Mouse (Mus musculus): ENCODE data around the gene A930018P22Rik. TPM values are rescaled to one million over a fixed set of nuclear protein-coding genes. Genes with fewer than 3 reads are reported as not detected.
"Not testable (repeated sequence)": the region's sequence is repeated elsewhere in the genome, so short reads cannot be mapped to it uniquely, and the experiment has no call there.

Gene A930018P22Rik
- total RNA-seq, 2 experiments from 2014 or later = not detected

DNA sequence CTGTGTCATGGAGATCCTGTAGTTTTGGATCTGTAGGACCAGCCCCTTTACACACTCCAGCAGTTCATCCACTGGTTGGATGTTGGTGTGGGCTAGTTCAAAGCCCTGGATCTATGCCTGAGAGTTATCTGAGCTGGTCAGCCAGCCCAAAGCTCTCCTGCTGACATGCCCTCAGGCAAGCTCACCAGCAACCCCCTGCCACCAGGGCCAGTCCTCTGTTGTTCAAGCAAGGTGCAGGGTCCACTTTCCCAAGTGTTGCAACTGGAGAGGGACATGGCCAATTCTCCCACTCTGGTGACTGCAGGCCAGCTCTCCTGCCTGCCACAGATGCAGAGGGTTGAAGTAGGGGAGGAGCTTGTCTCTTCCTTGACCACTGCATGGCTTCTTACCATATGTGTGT lies 9.0 kb upstream of the A930018P22Rik start:
- intact Hi-C loops (cut with DNase I); DNase-seq (ENCODE audit: low spot score in 2 of 2): not testable (repeated sequence)

DNA sequence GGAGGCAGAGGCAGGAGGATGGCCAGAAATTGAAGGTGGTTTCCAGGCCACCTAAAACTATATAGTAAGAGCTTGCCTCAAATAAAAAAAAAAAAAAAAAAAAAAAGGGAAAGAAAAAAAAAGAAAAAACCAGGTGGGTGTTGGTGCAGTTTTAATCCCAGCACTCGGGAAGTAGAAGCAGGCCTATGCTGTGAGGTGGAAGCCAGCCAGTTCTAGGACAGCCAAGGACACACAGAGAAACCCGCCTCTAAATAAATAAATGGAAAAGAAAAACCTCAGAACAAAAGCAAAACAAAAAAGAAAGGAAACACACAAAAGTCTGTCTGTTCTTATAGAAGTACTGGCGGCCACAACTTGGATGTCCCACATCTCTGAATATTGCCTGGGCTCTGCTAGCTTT lies 7.7 kb upstream of the A930018P22Rik start:
- no peak for DNase-seq (ENCODE audit: low spot score in 2 of 2)
- intact Hi-C loops (cut with DNase I) = no loop called here

DNA sequence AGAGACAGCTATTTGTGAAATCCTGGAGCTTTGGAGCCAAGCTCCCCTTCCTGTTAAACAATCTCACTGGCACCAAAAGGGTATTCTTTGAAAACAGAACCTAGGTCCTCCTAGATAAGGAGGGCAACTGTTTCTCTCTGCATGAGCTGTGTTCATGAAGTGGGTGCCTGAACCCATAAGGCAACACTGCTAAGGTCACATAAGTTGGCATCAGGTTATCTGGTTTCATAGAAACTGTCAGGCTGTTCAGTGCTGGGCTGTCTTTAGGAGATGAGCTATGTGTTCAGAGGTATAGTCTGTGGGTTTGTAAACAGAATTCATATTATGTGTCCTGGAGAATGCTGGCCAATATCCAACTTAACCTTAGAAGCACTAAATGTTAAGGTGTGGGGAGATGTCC lies 5.4 kb upstream of the A930018P22Rik start:
- intact Hi-C loops (cut with DNase I); DNase-seq (ENCODE audit: low spot score in 2 of 2): not testable (repeated sequence)

DNA sequence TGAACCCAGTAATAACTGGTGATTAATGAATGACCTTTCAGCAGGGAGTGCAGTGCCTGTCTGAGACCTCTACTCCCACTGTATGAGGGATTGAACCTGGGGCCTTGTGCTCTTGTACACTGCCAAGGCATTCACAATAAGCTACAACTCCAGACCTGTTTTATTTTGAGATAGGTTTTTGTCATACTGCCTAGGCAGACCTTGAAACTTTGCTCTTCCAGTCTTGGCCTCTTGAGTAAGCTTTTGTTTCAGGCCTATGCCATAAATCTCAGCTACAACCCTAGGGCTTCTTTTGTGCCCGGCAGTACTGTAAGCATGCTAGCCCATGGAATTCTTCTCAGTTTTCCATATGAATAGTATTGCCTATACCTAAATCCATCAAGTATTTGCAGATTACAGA lies 3.5 kb upstream of the A930018P22Rik start:
- intact Hi-C loops (cut with DNase I) = no loop called here
- no peak for DNase-seq (ENCODE audit: low spot score in 2 of 2)

DNA sequence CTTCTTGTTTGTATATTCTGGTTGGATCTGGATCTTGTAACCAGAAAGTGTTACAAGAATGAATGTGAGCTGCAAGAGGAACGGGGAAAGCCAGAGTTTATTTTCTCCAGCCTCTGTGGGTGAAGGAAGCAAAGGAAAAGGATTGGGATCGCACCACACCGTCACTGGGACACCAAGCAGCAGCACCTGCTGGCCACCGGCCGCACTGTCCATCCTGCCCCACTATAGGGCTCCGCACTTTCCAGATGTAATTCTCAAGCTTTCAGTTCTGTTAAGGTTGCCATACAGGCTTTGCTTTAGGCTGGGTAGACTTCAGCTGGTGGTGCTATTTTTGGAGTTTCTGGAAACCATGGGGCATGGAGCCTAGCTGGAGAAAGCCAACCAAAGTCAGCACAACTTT lies 2.3 kb upstream of the A930018P22Rik start:
- intact Hi-C loops (cut with DNase I) = loop anchor here (10.0 kb wide), 1 partner anchor 86 kb away; no protein-coding TSS in a partner anchor
- no peak for DNase-seq (ENCODE audit: low spot score in 2 of 2)

DNA sequence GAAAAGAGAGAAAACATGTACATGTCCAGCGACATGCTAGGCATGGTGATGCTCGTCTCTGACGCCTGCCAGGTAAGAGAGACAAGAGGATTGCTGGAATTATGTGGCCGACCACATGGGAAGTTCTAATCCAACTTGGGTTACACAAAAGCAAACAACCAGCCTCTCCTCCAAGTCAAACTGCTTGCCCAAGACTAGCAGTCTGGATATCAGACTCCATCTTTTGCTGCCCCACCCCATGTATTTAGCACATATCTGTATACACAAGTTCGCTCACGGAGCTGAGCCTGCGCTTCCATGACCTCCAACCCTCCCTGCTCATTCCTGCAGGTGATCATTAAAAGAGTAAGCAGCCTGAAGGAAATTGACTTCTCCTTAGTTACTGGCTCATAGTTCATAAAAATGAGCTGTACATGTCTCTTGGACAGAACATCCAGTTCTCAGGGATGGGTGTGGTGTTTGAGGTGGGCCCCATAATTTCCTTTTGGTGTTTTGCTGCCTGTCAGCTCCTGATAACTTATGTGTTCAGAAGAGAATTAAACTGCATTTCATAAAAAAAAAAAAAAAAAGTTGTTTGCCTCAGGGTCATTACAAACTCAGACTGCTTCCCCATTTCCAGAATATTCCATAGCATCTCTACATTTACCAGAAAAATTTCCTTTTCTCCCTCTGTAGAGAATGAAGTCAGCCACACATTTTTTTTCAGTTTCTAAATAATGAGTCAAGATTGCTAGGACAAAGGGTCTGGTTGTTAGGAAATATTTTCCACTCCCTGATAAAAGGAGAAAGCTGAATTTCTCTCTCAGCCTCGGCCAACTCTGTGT lies 676 bp upstream of the A930018P22Rik start:
- DNase-seq (ENCODE audit: low spot score in 2 of 2) = no peak
- intact Hi-C loops (cut with DNase I) = loop anchor here (10.0 kb wide), 1 partner anchor 87 kb away; no protein-coding TSS in a partner anchor

DNA sequence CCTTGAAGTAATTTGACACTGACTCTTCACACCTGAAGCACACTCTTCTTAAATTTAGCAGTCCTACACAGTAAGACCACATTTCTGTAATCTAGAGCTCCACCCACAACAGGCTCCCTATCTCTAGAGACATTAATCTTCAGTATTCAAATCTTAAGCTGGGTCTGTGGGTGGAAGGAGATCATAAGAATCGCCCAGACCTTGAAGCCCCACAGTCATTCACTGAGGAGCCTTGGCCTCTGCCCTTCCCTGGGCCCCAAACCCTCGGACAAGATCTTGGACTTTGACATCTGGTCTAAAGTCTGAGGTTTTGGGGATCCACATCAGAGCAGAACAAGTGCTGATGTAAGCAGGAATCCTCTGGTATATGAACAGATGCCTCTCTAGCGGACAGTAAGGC lies 971 bp downstream of the A930018P22Rik start:
- DNase-seq (ENCODE audit: low spot score in 2 of 2) = no peak
- intact Hi-C loops (cut with DNase I) = loop anchor here (10.0 kb wide), 1 partner anchor 89 kb away; no protein-coding TSS in a partner anchor

DNA sequence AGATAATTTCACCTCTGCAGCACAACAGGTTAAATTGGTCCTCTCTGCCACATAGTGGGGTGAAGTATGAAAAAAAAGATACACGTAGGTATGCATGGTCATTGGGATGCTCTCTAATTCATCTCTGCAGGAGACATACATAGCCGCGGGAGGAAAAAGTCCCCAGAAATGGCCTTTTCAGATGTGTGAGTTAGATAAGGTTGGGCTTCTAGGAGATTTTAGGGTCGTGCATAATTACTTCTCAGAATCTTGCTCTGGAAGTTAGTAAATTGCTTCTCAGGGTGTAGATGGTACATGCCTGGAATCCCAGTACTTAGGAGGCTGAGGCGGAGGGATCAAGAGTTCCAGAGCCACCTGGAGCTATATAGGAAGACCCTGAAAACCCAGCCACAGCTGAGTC lies 1.5 kb downstream of the A930018P22Rik start:
- intact Hi-C loops (cut with DNase I) = loop anchor here (10.0 kb wide), 1 partner anchor 89 kb away; no protein-coding TSS in a partner anchor
- no peak for DNase-seq (ENCODE audit: low spot score in 2 of 2)

DNA sequence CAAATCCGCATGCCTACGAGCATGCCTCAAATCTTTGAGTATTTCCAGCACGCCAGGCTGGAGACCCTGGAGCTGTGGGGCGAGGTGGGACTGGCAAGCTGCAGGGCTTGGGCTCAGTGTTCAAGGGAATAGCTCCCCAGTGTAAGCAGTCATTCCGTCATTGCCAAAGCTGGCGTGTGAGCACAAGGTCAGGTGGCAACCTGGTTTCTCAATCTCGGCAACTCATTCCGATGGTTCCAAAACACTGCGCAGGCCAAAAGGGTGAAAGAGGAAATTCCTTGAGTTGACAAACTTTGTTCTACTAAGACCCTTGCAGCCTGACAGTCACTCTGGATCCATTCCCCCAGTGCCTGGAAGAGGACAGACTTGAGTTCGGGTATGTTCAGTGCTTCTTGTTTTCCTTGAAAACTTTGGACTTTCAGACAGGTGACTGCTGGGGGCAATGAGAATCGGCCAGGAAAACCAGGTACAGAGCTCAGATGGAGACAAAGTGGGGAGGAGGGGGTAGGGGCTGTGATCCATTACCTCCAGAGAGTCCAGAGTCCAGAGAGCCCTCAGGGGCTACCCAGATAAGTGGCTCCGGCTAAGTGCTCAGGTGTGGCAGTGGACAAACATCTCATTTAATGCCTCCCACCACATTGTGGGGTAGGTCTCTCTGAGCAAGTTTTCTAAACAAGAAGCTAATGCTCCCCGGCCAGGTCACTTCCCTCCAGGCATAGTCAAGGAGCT lies 6.4 kb downstream of the A930018P22Rik start:
- intact Hi-C loops (cut with DNase I) = loop anchor here (10.0 kb wide), 1 partner anchor 94 kb away; no protein-coding TSS in a partner anchor

DNA sequence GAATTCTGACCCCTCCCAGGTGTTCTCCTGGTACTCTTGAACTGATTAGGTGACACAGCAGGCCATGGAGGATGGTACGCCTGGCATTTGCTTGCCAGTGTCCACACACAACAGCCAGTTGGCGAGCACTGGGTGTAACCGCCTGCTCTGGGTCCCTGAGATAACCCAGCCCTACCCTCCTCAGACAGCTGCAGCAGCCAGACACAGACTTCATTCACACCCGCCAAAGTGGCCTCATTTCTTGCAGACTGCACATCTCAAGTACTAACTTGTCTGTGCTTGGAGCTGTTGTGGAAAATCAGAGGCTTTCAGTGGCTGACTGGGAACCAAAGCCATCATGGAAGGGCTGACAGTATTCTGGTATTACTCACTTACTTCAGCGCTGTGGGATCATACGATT lies 7.6 kb downstream of the A930018P22Rik start:
- peak in 1 of 2 experiments; percentile 58 for DNase-seq (ENCODE audit: low spot score in 2 of 2)
- intact Hi-C loops (cut with DNase I) = loop anchor here (5.0 kb wide), 1 partner anchor 457 kb away; no protein-coding TSS in a partner anchor

More for the DNA sequence above, 6.4 kb downstream of the A930018P22Rik start:
- DNase-seq (ENCODE audit: low spot score in 2 of 2) = no peak

DNA sequence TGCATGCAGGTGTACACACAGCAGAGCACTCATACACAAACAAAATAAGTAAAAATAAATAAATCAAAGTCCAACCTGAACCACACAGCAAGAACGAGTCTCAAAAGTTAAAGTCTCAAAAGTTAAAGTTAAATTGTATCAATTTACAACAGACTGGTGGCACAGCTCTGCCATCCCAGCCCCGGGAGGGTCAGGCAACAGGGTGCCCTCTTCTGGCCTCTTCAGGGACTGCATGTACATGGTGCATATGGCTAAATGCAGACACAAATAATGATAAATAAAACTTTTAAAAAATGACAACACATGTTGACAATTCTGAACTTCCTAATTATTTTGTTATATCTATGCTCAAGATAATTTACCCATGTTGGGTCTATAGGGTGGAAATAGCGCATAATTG lies 8.4 kb downstream of the A930018P22Rik start:
- intact Hi-C loops (cut with DNase I) = loop anchor here (5.0 kb wide), 1 partner anchor 456 kb away; no protein-coding TSS in a partner anchor
- DNase-seq (ENCODE audit: low spot score in 2 of 2) = no peak

DNA sequence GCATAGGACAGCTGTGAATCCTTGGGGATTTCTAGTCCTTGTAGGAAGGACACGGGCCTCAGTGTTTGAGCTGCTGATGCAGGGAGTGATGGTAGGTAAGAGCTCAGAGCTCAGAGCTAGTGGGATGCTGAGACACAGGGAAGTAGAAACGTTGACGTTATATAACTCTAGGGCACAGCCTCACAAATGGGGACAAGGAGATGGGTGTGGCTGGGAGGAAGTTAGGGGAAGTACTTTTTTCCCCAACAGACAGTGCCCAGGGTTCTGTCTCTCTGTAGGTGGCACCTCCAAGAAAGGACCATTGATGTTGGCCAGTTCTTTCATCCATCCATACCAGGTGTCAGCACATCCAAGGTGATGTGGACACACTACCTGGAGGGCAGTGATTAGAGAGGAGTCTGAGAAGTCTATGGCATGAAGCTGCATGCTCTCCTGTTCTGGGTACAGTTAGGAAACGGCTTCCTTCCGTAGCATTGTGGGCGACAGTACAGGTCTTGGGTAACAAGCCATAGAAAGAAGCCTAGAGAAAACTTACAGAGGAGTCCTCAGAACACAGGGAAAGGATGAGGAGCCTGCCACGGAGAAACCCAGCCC lies 9.8 kb downstream of the A930018P22Rik start:
- no peak for DNase-seq (ENCODE audit: low spot score in 2 of 2)
- intact Hi-C loops (cut with DNase I) = loop anchor here (5.0 kb wide), 1 partner anchor 455 kb away; no protein-coding TSS in a partner anchor

DNA sequence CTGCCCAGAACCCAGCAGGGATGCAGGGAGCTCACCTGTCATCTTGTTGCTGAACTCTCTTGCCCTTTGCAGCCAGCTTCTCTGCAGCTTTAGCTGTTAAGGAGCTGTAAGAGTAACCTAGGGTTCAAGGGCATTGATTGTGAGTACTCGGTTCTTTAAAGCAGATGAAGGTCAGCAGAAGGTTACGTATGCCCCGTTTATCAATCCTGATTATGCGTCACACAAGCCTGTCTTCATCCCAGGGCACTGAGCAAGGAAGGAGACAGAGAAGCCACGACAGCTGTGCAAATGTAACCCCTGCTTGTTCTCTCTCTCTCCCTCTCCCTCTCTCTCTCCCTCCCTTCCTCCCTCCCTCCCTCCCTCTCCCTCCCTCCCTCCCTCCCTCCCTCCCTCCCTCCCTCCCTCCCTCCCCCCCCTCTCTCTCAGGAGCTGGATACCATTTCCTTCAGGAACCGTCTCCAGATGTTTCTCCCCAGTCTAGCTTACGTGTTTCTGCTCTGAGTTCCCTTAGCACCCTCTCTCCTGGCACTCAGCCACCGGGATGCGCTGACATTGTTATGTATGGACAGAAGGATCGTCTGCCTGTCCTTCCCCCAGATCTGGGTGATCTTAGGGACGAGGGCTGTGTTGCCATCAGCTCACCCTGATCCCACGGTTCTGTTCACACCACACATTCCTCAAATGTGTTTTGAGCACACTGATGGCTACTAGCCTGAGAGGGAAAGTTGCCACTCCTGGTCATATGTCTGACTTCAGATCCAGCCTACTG lies 10.7 kb downstream of the A930018P22Rik start:
- intact Hi-C loops (cut with DNase I) = loop anchor here (5.0 kb wide), 1 partner anchor 454 kb away; no protein-coding TSS in a partner anchor
- no peak for DNase-seq (ENCODE audit: low spot score in 2 of 2)

DNA sequence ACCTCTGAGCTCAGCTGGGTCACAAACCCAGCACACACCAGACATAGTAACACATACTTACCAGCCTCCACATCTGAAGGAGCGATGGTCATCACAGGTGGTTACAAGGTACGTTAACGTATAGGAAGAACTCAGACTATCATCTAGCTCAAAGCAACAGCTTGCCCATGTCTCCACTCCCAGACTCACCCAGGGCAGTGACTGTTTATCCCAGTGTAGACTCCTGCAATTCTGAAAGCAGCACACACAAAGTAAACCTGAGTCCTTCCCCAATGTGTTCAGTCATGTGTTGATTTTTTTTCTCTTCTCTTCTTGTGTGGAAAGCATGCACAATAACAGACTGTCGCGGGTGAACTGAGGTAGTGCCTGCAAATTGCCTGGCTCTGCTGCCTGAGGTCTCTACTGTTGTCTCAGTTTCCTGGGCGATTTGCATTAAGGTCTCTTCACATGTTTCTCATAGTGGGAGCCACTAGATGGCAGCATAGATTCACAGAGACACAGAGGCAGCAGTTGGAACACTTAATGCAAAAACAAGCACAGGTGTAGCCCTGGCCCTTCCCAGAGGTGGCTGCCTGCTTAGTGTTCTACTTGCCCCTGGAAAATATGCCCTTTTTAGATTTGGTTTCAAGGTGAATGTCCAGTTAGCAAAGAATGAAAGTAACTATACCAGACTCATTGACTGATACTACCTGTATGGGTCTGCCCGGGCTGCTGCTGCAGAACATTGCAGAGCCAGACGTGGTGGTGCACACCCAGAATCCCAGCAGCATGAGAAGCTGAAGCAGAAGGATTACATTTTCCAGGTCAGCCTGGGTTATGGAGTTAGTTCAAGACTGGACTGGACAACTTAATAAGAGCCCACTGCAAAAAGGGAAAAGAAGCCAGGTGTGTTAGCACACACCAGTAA lies 11.8 kb downstream of the A930018P22Rik start:
- intact Hi-C loops (cut with DNase I) = loop anchor here (1.0 to 5.0 kb wide), 2 partner anchors 288 to 453 kb away; no protein-coding TSS in a partner anchor
- peak; percentile 80 to 88 for DNase-seq (ENCODE audit: low spot score in 2 of 2)

DNA sequence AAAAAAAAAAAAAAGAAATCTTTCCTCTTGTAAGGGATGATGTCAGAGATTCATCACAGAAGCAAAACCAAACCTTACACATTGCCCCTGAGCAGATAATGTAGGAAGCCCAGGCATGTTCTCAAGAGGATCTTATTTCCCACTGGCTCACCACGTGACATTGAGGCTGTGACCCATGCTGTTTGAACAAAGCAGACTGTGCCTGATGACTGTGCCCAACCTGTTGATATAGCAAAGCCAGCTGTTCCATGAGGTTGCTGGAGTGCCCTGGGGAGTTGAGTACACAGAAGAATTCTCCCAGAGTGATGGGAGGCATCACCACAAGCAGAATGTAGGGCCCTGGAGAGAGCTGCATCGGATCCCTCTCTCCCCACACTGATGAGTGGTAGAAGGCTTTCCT lies 13.4 kb downstream of the A930018P22Rik start:
- DNase-seq (ENCODE audit: low spot score in 2 of 2) = no peak
- intact Hi-C loops (cut with DNase I) = no loop called here

DNA sequence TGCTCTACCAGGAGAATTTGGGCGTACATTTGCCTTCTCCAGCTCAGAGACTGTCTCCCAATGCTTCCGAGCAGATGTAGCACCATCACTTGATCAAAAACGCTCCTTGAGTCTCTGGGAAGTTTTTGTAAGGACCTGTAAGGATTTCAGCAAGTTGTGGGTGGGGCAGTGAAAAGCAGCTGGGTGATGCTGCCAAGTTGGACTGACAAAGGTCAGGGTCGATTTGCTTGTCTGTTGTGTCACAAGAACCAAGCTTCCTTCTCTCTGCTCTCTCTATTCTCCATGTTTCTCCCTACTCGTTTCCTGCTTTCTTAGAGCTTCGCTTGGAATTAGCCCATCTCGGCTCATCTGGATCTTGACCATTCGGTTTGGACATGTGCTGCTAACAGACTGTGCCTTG lies 19.6 kb downstream of the A930018P22Rik start:
- no peak for DNase-seq (ENCODE audit: low spot score in 2 of 2)

DNA sequence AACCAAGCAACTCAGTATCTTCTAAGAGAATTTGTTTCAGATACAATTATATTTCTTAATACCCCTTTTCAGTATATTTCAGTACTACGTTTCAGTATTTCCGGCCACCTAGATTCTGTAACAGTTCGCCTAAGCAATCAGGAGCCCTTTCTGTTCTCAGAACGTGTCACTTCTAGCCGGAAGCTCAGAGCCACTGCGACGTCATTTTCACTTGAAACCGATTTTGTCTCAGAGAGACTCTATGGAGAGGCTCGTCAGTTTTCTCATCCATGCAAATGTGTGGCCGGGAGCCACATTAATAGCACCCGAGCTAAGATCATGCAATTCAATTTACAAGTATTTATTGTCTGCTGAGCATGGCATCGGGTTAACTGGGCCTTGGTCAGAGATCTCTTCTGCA lies 21.4 kb downstream of the A930018P22Rik start:
- intact Hi-C loops (cut with DNase I) = no loop called here

More for the DNA sequence above, 19.6 kb downstream of the A930018P22Rik start:
- intact Hi-C loops (cut with DNase I) = no loop called here

DNA sequence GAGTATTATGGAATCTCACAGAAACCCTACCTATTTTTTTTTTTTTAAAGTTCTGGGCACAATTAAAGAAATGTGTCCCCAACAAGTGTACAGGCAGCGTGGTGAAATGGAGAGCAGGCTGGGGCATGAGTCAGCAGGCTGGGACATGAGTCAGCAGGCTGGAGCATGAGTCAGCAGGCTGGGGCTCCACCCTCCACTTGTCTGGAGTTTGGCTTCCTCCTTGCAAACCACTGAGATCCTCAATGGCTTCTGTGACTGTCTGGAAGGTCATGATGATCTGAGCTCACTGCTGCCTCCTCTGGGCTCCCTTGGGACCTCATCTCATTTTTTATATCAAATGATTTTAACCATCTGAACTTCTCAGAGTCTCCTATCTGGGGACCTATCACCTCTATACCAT lies 23.4 kb downstream of the A930018P22Rik start:
- DNase-seq (ENCODE audit: low spot score in 2 of 2) = peak in 1 of 2 experiments; percentile 64
- intact Hi-C loops (cut with DNase I) = no loop called here

More for the DNA sequence above, 21.4 kb downstream of the A930018P22Rik start:
- no peak for DNase-seq (ENCODE audit: low spot score in 2 of 2)
